Mouse (Mus musculus) olfactory bulb, adult 2 months (tissue): ENCODE results near the gene Camsap3. TPM values are rescaled to one million over a fixed set of nuclear protein-coding genes. Genes with fewer than 3 reads are reported as not detected.

ENCODE experiments used
- H3K27ac ChIP-seq: fragments of 200-500 bp; 2 replicates; pipeline ENCODE4 v1.5.1; 2012; ENCODE audit warnings: low read depth, low read length; ENCODE audit not compliant: insufficient read depth
- H3K4me1 ChIP-seq: fragments of 200-500 bp; 2 replicates; pipeline ENCODE4 v1.6.1; 2012; ENCODE audit warnings: low read length; ENCODE audit not compliant: control insufficient read depth, insufficient read depth
- H3K4me3 ChIP-seq: fragments of 200-500 bp; 2 replicates; pipeline ENCODE4 v1.5.1; 2012; ENCODE audit warnings: mild to moderate bottlenecking, low read depth, low read length, moderate library complexity; ENCODE audit not compliant: insufficient read depth
- CTCF ChIP-seq: fragments of 200-500 bp; IDR thresholded peaks from 2 replicates; pipeline ENCODE4 v1.5.1; 2012; ENCODE audit warnings: low read depth, mild to moderate bottlenecking, low read length, moderate library complexity; ENCODE audit not compliant: insufficient read depth
- POLR2A ChIP-seq: fragments of 200-500 bp; IDR thresholded peaks from 2 replicates; pipeline ENCODE4 v1.6.1; 2012; ENCODE audit warnings: mild to moderate bottlenecking, low read depth, low read length, moderate library complexity; ENCODE audit not compliant: insufficient read depth
- WGBS: fragments of 180-500 bp; shearing (Covaris S2); methylation state at CpG from one replicate; pipeline ENCODE4 v1.1.7; 2018; 5-methylcytosine and 5-hydroxymethylcytosine counted together
- polyA plus RNA-seq: library from polyadenylated mRNA; stranded (reverse); fragments of >200 nt; gene quantifications from 2 replicates; pipeline ENCODE4 v1.2.4, GENCODE M21; 2012; ENCODE audit warnings: low replicate concordance; ENCODE audit not compliant: missing spikeins, insufficient read depth, insufficient read length

Camsap3 gene
- polyA plus RNA-seq, 1 experiment, result not detected

DNA sequence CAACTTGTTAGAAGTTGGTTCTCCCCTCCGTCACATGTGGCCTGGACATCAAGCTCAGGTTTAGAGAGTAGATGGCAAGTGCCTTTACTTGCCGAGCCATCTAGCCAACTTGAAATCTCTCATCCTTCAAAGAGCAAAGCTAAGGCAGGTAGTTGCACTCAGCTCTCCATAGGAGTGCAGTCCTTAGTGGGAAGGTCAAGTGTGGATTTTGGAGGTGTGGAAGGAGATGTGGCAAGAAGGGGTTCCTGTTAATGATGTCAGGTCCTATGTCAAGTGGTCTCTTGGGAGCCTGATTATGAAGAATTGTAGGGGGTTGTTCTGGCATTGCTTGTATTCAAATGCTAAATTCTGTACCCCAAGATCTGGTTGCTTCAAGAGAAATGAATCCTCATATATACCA lies 7.4 kb downstream of the Camsap3 start:
- no peak overlapping the region for H3K4me3 ChIP-seq
- TF ChIP-seq POLR2A (no peak), CTCF (no peak)
- no peak overlapping the region for H3K27ac ChIP-seq
- 90% methylated on average over 2 of the region's 2 CpGs for WGBS
- H3K4me1 ChIP-seq, result peaks cover 5% of the 10 kb centered on the region; the same call in 1 of the 2 replicates

DNA sequence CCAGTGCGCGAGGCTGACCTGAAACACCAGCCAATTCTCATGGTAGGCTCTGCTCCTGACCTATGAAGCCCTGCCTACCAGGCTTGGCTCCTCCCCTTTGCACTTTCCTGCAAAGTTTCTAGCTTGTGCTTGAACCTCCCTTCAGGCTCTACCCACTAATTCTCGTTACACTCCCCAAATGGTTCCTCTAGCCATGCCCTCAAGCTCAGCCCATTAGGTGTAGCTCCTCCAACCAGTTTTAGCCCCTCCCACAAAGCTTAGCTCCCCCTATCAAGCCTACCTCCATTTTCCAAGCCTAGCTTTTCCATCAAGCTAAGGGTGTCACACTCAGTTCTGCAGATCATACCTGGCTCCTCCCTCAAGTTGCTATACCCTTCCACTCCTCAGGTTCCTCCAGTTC lies 11.0 kb downstream of the Camsap3 start:
- TF ChIP-seq POLR2A (no peak), CTCF (no peak)
- 86% methylated on average over 3 of the region's 3 CpGs for WGBS
- Histone ChIP-seq H3K27ac (no peak overlapping the region), H3K4me3 (no peak overlapping the region), H3K4me1 (peaks cover 5% of the 10 kb centered on the region; the same call in 1 of the 2 replicates)

DNA sequence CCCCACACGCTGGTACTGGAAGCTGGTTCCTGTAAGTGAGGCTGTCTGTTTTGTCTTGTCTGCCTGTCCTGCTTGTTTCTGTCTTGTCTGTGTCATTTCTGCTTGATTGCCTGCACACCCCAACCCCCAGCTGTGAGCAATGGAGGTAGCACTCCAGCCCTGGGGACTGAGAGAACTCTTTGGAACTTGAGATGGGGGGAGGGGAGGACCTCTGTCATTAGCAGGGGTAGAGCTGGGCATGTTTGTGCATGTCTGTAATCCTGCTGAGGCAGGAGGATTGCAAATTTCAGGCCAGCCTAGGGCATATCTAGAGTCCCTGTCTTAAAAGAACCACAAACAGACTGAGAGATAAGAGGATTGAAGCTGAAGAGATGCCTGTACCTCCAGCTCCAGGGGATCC lies 12.1 kb downstream of the Camsap3 start:
- Histone ChIP-seq H3K4me1 (no peaks in the 10 kb centered on the region), H3K4me3 (no peak overlapping the region), H3K27ac (no peak overlapping the region)
- TF ChIP-seq CTCF (no peak), POLR2A (no peak)
- WGBS, result 85% methylated on average over 1 of the region's 1 CpGs

DNA sequence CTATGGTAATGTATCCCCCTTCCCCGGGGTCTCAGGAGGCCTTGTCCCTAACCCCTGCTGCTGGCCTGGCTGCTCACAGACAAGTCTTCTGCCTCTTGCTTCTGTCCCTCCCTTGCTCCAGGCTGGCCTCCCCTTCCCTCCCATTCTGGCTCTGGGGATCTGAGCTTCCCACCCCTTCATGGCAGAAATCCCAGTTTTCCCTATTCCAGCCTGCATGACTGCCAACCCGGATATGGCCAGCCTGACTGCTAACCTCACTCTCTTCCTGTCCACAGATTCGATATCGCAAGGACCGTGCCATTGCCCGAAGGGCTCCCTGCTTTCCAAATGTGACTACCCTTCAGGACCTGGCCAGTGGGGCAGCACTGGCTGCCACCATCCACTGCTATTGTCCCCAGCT lies 13.3 kb downstream of the Camsap3 start:
- H3K4me3 ChIP-seq, result no peak overlapping the region
- 58% methylated on average over 6 of the region's 6 CpGs for WGBS
- H3K4me1 ChIP-seq, result no peaks in the 10 kb centered on the region
- no peak overlapping the region for H3K27ac ChIP-seq
- TF ChIP-seq CTCF, result no peak
- no peak for TF ChIP-seq POLR2A

DNA sequence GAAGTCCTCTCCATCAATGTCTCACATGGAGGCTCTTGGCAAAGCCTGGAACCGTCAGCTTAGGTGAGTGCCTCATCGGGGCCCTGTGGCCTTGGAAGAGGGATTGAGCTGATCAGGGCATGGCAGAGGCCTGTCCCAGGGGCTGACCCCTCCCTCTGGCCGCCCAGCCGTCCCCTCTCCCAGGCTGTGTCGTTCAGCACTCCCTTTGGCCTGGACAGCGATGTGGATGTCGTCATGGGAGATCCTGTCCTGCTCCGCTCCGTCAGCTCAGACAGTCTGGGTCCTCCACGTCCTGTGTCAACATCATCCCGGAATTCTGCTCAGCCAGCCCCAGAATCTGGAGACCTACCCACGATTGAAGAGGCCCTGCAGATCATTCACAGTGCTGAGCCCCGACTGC lies 16.3 kb downstream of the Camsap3 start:
- no peaks in the 10 kb centered on the region for H3K4me1 ChIP-seq
- no peak overlapping the region for H3K4me3 ChIP-seq
- H3K27ac ChIP-seq, result no peak overlapping the region
- 83% methylated on average over 13 of the region's 13 CpGs for WGBS
- no peak for TF ChIP-seq CTCF
- TF ChIP-seq POLR2A, result no peak

DNA sequence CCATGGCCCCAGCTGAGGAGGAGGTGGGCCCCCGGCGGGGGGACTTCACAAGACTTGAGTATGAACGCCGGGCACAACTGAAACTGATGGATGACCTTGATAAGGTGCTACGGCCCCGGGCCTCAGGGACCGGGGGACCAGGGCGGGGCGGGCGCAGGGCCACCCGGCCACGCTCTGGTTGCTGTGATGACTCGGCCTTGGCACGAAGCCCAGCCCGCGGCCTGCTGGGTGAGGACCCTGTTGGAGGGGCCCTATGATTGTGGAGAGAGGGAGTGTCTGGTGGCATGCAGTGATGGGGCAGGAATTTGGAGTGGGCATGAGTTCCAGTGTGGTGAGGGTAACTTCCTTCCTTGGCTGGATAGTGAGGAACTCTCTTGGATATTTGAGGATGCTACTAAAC lies 19.5 kb downstream of the Camsap3 start:
- TF ChIP-seq POLR2A (no peak), CTCF (no peak)
- WGBS, result 69% methylated on average over 16 of the region's 16 CpGs
- H3K4me3 ChIP-seq, result no peak overlapping the region
- no peak overlapping the region for H3K27ac ChIP-seq
- H3K4me1 ChIP-seq, result no peaks in the 10 kb centered on the region

DNA sequence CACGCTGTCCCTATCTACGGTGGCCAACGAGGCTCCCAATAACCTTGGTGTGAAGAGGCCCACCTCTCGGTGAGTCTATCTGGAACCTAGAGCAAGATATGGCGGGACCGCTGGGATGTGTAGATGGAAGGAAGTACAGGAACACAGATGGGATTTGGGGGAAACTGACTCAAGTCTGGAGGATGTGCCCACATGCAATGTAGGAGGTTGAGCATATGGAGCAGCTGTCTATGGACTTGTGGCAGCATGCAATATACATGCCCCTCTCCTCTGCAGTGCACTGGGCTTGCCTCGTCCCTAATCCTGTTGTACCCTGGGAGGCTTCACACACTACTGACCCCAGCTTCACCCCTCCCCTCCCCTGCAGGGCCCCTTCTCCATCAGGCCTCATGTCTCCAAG lies 20.7 kb downstream of the Camsap3 start:
- Histone ChIP-seq H3K27ac (no peak overlapping the region), H3K4me1 (no peaks in the 10 kb centered on the region), H3K4me3 (no peak overlapping the region)
- 85% methylated on average over 7 of the region's 7 CpGs for WGBS
- TF ChIP-seq POLR2A (no peak), CTCF (no peak)

DNA sequence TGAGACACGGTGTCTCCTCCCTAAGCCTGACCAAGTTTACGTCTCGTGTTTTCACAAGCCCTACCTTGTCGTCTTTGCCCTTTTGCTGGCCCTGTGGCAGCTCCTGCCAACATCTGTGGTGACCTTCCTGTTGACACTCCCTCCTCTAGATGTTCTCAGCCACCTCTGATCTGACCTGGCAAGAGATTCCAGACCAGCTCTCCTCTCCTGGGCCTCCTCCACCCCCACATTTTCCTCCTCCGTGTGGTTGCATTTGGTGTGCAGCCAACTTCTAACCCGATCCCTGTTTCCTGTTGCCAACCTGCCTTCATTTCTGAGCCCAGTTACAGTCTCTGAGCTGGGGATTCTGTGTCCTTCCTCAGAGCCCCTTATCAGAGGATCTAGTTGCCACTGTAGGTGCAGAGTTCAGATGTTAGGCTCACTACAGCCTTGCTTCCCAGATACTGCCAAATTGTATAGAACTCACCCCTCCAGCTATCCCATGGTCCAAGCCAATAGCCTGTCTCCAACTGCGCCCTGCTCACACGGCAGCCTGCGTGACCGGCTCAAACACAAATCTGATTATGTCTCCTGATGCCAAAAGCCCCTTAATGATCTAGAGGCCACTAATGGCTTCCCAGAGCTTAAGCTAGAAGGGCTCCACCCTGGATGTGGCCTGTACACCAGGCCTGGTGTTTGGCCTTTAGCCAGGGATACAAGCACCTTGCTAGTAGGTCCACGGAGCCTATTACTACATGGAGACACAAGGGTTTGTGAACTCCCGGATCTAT lies 22.1 kb downstream of the Camsap3 start:
- no peak overlapping the region for H3K27ac ChIP-seq

DNA sequence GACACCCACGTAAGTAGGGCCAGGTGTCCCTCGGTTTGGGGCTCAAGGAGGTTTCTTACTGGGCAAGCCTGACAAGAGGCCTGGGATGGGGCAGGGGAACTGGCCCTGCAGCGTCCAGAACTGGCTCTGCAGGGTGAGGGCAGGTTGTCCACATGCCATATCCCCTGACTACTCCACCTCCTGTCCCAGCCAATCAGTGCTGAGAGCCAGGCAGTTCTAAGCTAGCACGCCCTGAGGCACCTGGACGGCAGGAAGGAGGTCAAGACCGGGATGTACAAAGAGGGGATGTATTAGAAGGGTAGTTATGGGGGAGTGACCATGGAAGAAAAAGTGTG lies 22.7 kb downstream of the Camsap3 start:
- H3K4me1 ChIP-seq, result no peaks in the 10 kb centered on the region
- no peak overlapping the region for H3K27ac ChIP-seq
- WGBS, result 80% methylated on average over 6 of the region's 6 CpGs
- H3K4me3 ChIP-seq, result no peak overlapping the region
- TF ChIP-seq POLR2A, result no peak
- no peak for TF ChIP-seq CTCF

More for the DNA sequence above, 22.1 kb downstream of the Camsap3 start:
- Histone ChIP-seq H3K4me3 (no peak overlapping the region), H3K4me1 (no peaks in the 10 kb centered on the region)
- TF ChIP-seq POLR2A (no peak), CTCF (no peak)
- 74% methylated on average over 12 of the region's 12 CpGs for WGBS

DNA sequence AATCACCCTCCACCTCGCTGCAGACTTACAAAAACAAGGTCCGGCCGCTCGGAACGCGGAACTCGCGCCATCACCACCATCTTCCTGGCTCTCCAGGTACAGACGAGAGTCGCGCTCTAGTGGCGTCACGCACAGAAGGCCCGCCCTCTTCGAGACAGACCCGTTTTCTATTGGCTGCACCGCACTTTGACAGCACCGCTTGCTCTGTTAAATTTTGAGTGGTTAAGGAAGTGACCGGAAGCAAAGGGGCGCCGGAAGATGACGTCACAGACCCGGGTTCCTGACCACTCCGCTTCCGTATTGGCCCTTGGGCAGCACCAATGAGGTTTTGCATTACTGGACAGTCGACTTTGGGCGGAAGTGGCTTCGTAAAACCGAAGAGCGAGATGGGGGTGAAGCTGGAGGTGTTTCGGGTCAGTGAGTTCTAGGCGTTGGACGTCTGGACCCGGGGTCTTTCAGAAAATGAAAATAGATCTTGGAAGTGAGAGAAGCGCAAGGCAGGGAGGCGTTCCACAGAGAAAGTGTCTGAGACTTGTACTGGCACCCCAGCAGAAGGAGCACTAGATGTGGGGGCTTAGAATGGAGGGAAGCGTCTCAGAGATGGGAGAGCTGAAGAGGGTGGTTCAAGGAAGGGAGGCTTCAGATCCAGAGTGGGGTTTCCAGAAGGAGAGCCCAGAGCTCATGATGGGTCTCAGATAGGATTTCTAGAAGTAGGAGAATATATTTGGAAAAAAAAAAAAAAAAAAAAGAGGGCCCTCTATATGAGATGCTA lies 34.3 kb downstream of the Camsap3 start, which contains the start of the genes Xab2 and Pet100:
TSS of gene Xab2 (minus strand) at position 118 of the 772 bp plus-strand sequence.
TSS of gene Pet100 (plus strand) at position 350 of the 772 bp plus-strand sequence.
- under 1% methylated on average over 37 of the region's 37 CpGs for WGBS
- no peak within 1 kb of the TSS for H3K27ac ChIP-seq

More for the DNA sequence above, 34.3 kb downstream of the Camsap3 start, which contains the start of the genes Xab2 and Pet100:
- H3K4me1 ChIP-seq, result peaks cover 2% of the 10 kb centered on the region
- TF ChIP-seq POLR2A, result peak; percentile 35
- no peak for TF ChIP-seq CTCF
- peak within 1 kb of the TSS; percentile 82 for H3K4me3 ChIP-seq
